Mouse (Mus musculus) liver, embryonic 13.5 days (tissue): ENCODE measurements around the gene Olfr13. TPM values are rescaled to one million over a fixed set of nuclear protein-coding genes. Genes with fewer than 3 reads are reported as not detected.
"Not testable (repeated sequence)": the region's sequence is repeated elsewhere in the genome, so short reads cannot be mapped to it uniquely, and the experiment has no call there.

Experiments used
- ATAC-seq: fragments of 200-750 bp; cut with Nextera tagmentation; 2 replicates; pipeline ENCODE4 v1.8.0; 2017; ENCODE audit warnings: low read depth, mild to moderate bottlenecking, moderate number of reproducible peaks, moderate library complexity
- DNase-seq: peaks from one replicate; pipeline ENCODE4 v3.0.0; 2022
- H3K27ac ChIP-seq: fragments of 300-500 bp; sonication (generic); 2 replicates; pipeline ENCODE4 v1.5.1; 2015; ENCODE audit warnings: moderate library complexity, mild to moderate bottlenecking, inconsistent platforms
- H3K27me3 ChIP-seq: fragments of 300-500 bp; sonication (generic); 2 replicates; pipeline ENCODE4 v1.6.1; 2015; ENCODE audit warnings: mild to moderate bottlenecking, inconsistent platforms
- H3K36me3 ChIP-seq: fragments of 300-500 bp; sonication (generic); 2 replicates; pipeline ENCODE4 v1.6.1; 2015; ENCODE audit warnings: mild to moderate bottlenecking, inconsistent platforms
- H3K4me1 ChIP-seq: fragments of 300-500 bp; sonication (generic); replicated peaks from 2 replicates; pipeline ENCODE4 v1.6.1; 2015; ENCODE audit warnings: inconsistent platforms
- H3K4me2 ChIP-seq: fragments of 300-500 bp; sonication (generic); 2 replicates; pipeline ENCODE4 v1.6.1; 2015; ENCODE audit warnings: inconsistent platforms, mild to moderate bottlenecking, moderate library complexity
- H3K4me3 ChIP-seq: fragments of 300-500 bp; sonication (generic); replicated peaks from 2 replicates; pipeline ENCODE4 v1.5.1; 2015; ENCODE audit warnings: mild to moderate bottlenecking, inconsistent platforms
- H3K9ac ChIP-seq: fragments of 300-500 bp; sonication (generic); 2 replicates; pipeline ENCODE4 v1.6.1; 2015; ENCODE audit warnings: mild to moderate bottlenecking, inconsistent platforms
- H3K9me3 ChIP-seq: fragments of 300-500 bp; sonication (generic); replicated peaks from 2 replicates; pipeline ENCODE4 v1.6.1; 2016; ENCODE audit warnings: inconsistent platforms
- polyA plus RNA-seq: library from polyadenylated mRNA; unstranded; fragments of >200 nt; fragmentation: Nextera tagmentation; extraction: Ambion mirVana; gene quantifications from 2 replicates; pipeline ENCODE4 v1.2.1, GENCODE M21; 2015

The Olfr13 gene
- polyA plus RNA-seq, 1 experiment from 2014 or later: not detected

DNA sequence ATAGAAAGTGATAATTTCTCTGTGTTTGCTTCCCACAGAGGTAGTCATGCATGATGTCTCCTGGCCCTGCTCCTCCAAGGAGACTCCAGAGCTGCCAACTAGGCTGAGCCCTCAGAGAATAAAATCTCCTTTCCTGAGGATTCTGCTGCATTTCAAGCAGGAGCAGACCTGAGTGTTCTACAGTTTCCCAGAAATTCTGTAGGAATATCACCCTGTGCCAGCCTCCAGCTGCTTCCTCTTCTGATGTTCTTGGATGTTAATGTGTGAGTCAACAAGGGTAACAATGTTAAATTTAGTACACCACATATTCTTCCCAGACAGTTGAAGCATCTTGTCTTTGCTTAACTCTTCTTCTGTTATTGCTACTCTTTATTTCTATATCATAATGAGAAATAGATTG, 40.9 kb downstream of the Olfr13 start, which contains the start of gene Olfr434:
Olfr434 (plus strand) TSS at position 149 of the 400 bp plus-strand sequence.
- not testable (repeated sequence) for H3K4me3 ChIP-seq, DNase-seq, H3K4me2 ChIP-seq, H3K27me3 ChIP-seq, H3K27ac ChIP-seq, ATAC-seq, H3K36me3 ChIP-seq, H3K9me3 ChIP-seq, H3K4me1 ChIP-seq, H3K9ac ChIP-seq

Other genes with a start within 250 kb of the Olfr13 start
- not detected in 2 replicates for gene Olfr444, start 223.1 kb upstream of the Olfr13 start, polyA plus RNA-seq
- not detected in 2 replicates for gene Olfr441, start 65.8 kb upstream of the Olfr13 start, polyA plus RNA-seq
- not detected in 2 replicates for gene Olfr237-ps1, start 25.6 kb upstream of the Olfr13 start, polyA plus RNA-seq
- gene Olfr437, start 8.9 kb upstream of the Olfr13 start, polyA plus RNA-seq: not detected in 2 replicates
- not detected in 2 replicates for gene Olfr435, start 25.0 kb downstream of the Olfr13 start, polyA plus RNA-seq
- gene Olfr434, start 40.9 kb downstream of the Olfr13 start, polyA plus RNA-seq: not detected in 2 replicates
- gene Olfr47, start 59.4 kb downstream of the Olfr13 start, polyA plus RNA-seq: not detected in 2 replicates
- 1.2 and 1.4 TPM in 2 replicates for gene Arhgef5, start 93.4 kb downstream of the Olfr13 start, polyA plus RNA-seq
- not detected in 2 replicates for gene Nobox, start 137.4 kb downstream of the Olfr13 start, polyA plus RNA-seq